Mouse (Mus musculus) cerebellum, postnatal 14 days (tissue): ENCODE data around the gene Hdgf.
A peak's percentile ranks its signal among the peaks of the same experiment; 100 is the strongest.

Source experiments
- DNase-seq, 2 experiments: peaks; one replicate each; pipeline ENCODE4 v3.0.0; 2021; ENCODE audit warnings: mixed read lengths in 2 of 2

Hdgf gene

DNA sequence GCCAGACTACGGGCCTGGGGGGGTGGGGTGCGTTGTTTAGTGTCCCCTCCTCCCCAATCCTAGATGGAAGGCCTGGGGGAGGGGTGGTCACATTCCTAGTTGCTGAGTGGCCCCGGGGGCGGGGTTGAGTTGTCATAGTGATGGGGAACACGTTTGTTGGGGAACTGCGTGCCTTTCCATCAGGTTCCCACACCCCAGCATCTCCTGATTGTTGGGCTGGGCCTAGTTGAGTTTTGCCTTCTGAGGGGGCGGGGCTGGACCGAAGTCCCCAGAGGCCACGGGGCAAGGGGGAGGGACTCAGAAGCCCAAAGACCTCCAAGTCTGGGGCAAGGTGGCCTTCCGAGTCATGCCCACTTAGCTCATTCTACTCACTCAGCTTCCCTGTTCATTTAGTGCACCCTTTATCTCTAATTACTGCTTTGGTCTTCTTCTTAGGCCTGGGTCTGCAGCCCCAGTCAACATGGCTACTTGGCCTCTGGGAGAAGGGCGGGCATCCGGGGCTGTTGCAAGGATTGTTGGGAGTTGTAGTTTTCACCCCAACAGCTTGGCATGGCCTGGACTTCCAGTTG, 4.5 kb downstream of the Hdgf start:
- DNase-seq, result peak; percentile 67 to 74

DNA sequence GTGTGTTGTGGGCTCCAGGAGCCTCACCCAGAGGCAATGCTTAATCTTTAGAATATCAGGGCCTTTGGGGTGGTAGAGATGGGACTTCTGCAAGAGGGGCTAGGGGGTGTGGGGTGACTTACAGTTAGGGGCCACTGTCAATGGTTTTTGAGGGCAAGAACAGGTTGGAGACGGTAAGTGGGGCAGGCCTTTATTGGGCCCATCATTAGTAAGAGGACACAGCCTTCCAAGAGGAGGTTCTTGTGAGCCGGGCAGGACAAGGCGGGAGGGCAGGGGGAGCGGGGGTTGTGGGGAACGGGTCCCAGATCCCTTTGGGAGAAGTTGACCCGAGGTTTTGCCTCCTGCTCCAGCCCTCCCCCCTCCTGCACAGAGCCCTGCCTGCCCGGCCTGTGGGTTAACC, 7.4 kb downstream of the Hdgf start:
- no peak for DNase-seq

DNA sequence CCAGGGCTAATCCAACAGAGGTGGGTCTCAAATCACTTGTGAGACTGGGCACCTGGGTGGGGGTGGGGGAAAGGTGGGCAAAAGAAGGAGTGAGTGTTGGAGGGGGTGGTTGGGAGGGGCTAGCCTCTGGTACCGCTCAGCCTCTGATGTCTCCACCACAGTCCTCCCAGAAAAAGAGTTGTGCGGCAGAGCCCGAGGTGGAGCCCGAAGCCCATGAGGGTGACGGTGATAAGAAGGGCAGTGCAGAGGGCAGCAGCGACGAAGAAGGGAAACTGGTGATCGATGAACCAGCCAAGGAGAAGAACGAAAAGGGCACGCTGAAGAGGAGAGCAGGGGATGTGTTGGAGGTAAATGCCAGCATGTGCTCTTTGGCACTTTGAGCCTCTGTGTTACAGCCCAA, 7.8 kb downstream of the Hdgf start:
- DNase-seq, result no peak

- no peak for DNase-seq
Observed at GRCm38 (mm10) chr3:87916990-87917389, 10.9 kb downstream of the Hdgf start.

GRCm38 (mm10) chr3:87918551-87918950, 12.4 kb downstream of the Hdgf start:
- no peak for DNase-seq

DNA sequence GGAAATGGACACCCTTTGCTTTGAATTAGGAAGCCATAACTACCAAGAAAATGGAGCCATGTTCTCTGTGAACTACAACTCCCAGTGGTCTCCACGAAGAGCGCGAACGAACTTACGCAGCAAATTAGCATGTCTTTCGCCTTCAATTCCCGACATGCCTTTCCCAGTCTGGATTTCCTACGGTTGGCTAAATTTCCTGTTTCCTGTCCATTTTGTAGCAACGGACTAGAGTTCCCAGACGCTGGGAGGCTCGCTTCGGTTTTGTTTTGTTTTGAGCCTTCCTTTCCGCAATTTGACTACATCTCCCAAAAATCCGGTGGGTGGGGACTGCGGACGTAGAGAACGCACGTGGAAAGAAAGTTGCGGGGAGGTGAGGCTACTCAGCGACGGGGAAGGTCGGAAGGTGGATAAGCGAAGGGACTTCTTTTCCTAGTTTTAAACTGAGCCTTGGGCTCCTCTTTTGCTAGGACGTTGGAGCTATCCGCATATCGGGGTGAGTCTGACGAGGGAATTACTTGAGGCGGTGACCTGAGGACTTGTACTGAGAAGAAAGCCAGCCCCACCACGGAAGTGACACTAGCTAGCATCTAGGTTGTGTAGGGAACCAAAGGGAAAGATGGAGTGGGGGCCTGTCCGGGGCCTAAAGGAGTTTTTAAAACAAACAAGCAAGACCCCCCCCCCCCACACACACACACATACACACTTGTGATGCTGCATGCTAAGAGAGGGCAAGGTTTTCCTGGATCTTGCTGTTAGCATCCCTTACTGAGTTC, 13.4 kb downstream of the Hdgf start, which contains the start of gene Mrpl24:
Gene Mrpl24 (plus strand): TSS at position 171 of the 773 bp plus-strand sequence.
- DNase-seq, result peak; percentile 81 to 86

GRCm38 (mm10) chr3:87920270-87920943, 14.3 kb downstream of the Hdgf start:
- no peak for DNase-seq

DNA sequence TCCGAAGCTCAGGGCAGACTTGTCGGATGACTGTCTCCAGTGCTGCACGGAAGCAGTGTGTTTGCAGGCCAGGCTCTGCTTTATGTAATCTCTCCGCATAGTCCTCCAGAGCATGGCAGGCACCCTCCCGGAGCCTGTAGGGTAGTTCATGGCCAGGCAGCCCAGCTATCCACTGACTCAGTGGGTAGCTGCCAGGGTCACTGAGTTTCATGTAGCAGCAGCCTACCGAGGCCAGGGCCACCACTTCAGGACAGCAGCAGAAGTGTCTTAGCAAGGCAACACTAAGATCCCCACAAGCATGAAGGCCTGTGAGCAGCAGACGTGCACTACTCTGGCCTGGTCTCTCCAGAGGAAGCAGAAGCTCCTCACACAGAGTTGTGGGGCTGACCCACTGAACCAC, 18.9 kb downstream of the Hdgf start:
- no peak for DNase-seq

DNA sequence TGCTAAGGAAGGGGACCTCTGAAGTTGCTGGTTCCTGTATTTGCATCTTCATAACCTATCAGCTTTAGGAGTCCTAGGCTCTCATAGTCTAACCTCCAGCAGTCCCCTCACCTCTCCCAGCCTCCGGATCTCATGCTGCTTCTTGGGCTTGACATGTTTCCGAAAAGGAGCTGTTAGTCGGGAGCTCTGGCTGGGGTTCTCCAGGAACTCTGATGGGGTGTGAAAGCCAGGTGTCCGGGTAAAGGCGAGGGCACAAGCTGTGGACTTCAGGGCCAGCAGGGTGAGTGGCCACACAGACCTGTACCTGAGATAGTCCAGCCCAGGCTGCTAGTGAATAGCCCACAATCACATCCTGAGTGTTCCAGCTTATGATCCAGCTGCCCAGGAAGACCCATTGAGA, 21.3 kb downstream of the Hdgf start:
- DNase-seq, result no peak

DNA sequence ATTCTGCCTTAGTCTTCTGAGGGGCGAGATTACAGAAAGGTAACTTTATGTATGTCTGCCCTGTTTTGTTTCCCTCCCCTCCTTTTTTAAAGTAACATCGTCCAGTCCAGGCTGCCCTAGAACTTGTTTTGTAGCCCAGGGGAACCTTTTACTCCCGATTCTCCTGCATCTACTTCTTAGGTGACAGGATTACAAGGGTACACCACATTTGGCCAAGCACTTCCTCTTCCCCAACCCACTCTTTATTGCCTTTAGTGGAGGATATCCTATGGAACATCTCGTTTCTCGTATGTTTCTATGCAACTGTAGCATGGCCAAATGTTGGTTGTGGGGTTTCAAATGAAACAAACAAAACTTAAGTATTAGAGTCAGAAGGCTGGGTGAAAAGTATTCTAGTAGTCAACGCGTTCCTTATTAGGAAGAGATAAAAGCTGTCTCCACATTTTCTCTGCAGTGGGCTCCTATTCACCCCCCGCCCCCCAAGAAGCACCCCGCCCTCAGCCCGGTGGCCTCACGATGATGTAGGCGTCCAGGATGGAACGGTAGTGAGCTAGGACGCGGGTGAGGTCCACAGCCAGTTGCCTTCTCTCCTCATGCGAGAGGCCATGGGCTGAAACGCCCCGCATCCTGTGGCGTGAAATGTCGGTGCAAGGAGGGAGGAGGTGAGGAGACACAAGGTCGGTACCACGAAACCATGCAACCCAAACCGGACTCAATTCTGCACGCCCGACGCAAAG, 23.4 kb downstream of the Hdgf start:
- DNase-seq, result no peak

DNA sequence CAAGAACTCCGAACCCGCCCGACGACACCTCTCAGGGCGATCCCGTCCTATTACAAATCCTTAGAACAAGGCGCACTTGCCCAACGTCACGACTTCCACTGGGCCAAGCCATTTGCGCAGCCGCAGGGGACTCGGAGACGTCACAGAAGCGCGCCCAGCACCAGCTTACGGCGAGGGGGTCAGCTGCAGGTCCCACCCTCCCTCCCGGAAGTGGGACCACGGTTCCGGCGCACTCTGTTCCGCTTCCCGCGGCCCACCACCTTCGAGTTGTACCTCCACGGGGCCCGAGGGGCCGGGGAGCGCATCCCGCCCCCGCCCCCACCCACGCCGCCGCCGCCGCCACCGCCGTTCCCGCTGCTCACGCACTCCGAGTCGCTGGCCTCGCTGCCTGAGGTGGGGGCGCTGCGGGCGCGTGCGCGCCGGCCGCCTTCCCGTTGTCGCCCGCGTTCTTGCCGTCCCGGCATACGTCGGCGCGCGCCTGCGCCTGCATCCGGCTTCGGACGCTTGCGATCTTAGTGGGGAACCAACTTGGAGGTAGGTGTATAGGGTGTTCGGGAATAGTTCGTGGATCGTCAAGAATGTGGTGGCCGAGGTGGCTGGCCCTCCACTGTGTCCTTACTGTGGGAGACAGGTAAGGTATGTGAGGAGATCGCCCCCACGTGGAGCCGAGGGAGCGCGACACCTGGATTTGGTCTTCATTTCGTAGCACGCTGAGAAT, 24.1 kb downstream of the Hdgf start, which contains the start of the genes Isg20l2 and Rrnad1:
Gene Isg20l2 (plus strand): TSS at position 237 of the 718 bp plus-strand sequence.
Gene Rrnad1 (minus strand): TSS at position 640 of the 718 bp plus-strand sequence.
- DNase-seq, result peak; percentile 98 to 99

DNA sequence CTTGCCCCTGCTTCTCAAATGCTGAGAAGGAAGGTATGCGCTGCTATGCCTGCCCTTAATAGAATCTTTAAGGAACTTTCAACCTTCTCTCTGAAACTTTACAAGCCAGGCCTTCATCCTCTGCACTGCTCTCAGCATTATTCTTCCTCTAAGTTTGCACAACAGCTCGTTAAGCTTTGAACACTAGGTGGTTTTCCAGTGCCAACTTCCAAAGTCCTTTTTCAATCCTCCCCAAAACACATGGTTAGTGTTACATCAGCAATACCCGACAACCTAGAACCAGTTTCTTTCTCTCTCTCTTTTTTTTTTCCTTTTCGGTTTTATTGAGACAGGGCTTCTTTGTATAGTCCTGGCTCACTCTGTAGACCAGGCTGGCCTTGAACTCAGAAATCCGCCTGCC, 27.9 kb downstream of the Hdgf start:
- no peak for DNase-seq

DNA sequence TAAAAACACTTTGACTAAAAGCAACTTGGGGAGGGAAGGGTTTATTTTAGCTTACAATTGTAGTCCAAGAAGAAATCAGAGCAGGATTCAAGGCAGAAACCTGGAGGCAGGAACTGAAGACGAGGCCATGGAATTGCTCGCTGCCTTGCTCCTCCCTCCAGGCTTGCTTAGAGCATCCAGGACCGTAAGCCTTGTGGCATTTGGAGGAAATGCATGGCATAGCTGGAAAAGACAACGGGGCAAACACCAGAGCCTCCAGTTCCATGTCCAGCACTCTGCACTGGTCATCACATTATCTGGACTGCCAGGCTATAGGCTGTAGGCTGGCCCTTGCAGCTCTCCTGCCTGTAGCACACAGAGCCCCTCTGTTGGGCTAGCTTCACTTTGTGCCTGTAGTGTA, 28.4 kb downstream of the Hdgf start:
- no peak for DNase-seq

DNA sequence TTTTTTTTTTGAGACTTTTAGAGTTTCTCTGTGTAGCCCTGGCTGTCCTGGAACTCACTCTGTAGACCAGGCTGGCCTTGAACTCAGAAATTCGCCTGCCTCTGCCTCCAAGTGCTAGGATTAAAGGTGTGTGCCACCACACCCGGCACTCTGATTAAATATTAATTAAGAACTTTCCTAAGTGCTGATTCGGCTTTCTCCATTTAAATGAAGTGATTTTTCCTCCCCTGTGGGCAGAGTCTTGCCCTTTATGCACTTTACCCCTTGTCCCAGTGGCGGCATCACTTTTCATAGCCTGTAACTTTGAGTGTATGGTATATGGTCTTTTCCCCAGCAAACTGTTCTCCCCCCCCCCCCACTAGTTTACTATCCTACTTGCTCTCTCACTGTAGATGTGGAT, 29.1 kb downstream of the Hdgf start:
- no peak for DNase-seq

DNA sequence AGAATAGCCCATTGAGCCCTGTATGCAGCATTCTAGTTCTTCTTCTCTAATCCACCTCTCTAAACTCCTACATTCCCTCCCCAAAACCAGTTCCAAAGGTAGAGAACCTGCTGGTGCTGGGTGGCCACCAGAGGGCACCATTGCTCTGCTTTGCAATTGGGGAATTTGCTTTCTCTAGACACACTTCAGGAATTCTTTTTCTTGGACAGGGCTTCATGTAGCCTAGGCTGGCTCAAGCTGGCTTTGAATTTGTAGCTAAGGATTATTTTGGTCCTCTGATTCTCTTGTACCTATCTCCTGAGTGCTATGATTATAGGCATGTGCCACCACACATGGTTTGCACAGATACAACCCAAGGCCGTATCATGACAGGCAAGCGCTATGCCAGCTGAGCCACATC, 29.7 kb downstream of the Hdgf start:
- DNase-seq, result peak; percentile 93 to 97

DNA sequence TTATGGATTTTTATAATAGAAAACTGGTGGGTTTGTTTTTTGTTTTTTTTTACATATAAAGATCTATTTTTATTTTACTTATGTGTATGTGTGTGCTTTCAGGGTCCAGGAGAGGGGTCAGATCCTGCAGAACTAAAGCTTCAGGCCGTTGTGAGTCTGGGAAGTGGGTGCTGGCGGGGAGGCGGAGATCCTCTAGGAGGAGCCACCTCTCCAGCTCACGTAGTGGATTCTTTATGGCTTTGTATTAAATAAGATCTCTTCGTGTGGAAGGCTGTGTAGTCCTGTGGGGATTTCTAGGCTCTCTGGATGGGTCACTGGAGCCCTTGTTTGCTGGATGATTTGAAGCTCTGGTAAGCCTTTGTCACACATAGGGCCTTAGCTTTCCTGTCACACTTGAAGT, 34.5 kb downstream of the Hdgf start:
- DNase-seq, result no peak

GRCm38 (mm10) chr3:87942471-87942870, 36.4 kb downstream of the Hdgf start:
- no peak for DNase-seq

DNA sequence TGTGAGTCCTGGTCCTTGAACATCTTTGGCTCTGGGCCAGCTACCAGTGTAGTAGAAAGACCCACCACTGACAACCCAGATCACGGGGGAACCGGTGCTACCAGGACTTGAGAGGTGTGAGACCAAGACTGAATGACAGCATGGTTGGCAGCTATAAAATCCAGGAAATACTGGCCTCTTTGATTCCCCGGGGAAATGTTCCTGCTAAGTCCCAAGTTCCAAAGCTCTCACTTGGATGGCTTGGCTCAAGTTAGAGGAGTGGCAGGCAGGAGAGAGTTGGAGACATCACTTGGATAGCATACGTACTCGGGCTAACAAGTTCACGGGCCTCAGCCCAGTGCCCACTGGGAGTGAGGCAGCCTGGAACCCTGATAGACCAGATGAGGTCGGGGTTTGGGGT, 37.5 kb downstream of the Hdgf start:
- no peak for DNase-seq

DNA sequence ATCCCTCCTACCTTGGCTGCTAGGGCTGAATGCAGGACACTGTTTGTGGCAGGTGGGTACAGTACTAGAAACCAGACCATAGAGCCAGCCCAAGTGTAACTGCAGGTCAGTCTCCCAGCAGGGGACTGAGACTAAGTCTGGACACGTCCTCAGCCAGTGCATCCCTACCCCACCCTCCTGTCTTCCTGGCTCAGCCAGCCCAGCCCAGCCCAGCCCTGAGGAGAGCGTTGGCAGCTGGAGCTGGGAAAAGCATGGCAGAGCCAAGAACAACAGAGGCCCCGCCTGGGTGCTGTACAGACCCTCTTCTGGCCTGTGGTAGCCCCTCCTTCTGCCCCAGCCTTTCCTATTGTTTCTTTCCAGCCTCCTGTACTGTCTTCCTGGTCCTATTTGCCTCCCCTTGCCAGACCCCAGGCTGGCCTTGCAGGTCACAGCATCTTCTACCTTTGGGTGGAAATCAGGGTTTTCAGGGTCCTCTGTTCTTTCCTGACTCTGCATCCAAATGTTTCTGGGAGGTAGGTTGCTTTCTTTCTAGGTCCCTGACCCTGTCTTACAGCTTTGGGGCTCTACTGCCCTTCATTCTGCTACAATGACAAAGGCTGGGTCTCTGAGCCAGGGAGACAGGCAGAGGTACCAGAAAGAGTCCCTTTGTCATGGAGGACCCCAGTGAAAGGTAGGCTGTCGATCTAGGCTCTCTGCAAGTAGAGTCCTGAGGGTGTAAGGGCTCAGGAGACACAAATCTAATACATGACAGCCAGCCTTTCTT, 38.9 kb downstream of the Hdgf start:
- DNase-seq, result no peak

DNA sequence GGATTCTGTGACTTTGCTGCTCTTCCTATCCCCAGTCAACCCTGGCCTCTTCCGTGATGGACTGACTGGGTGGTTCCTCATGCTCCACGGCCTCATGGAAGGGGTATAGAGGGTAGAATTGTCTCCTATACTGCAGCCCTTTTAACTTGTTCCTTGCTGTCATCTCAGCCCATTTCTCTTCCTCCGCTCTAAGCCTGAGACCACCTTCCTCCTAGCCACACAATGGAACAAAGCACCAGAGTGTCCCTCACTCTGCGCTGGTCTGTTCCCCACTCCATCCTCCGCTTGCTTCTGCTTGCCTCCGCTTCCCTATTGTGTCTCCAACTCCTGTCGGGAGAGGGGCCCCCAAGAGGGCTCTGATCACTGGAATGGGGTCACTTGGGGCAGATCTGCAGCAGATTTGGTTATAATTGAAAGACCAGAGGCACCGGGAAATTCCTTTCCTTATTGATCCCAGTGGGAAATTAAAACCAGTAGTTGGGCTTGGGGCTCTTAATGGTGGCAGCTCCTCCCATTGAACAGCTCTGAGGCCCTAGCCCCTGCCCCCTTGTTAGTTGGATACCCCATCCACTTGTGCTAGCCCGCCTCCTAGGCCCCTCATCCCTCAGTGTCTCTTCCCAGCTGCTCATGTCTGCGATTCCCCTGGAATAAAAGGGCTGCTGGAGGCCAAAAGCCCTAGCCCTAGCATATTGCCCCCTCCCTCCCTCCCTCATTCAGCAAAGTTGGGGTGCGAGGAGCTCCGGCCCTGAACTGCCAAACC, 39.8 kb downstream of the Hdgf start:
- no peak for DNase-seq

- no peak for DNase-seq
Observed at GRCm38 (mm10) chr3:87946541-87946860, 40.4 kb downstream of the Hdgf start.
